Mouse (Mus musculus): ENCODE data around the gene Smg9. TPM values are rescaled to one million over a fixed set of nuclear protein-coding genes. Genes with fewer than 3 reads are reported as not detected.

Gene Smg9
- polyA plus RNA-seq (2012), result 121 and 122 TPM in 2 replicates

GRCm38 (mm10) chr7:24399256-24400081 lies at the start of gene Smg9:
Gene Smg9, plus strand, starts transcription at chr7:24399619.

DNA sequence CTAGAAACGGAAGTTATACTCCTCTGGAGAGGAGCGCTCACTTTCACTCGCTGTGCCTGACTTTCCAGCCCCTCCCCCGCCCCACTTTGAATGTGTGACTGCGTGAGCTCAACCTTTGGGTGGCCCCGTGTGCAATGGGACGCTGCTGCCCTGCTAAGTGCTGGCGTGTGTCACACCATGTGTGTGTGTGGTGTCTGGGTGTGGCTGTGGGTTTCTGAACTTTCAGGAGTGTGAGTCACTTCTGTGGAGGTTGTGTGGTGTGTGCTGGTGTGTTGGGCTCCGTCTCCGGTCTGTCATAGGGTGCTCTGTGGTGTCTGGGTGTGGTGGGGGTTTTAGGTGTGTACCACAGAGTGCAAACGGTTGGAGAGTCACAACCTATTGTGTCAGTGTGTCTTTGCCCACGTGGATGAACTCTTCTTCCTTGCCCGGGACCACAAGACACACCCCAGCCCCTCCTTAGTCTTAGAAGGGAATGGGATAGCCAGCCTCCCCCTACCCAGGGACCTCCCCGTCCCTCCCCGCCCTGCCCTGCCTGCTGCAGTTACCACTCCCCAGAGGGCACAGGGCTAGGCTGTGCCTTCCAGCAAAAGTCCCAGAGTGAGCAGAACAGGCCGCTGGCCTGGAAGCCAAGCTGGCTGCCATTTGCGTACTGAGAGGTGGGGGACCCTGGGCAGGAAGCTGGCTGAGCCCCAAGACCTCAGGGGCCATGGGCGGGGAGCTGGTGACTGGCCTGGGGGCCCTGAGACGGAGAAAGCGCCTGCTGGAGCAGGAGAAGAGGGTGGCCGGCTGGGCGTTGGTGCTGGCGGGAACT lies 29.5 kb upstream of the Smg9 start, which contains the start of gene Kcnn4:
Gene Kcnn4, plus strand, starts transcription at position 533 of the 811 bp plus-strand sequence.

GRCm38 (mm10) chr7:24451855-24452311 lies 52.5 kb downstream of the Smg9 start, which contains the start of gene Irgc1:
Gene Irgc1, minus strand, starts transcription at chr7:24452297.

DNA sequence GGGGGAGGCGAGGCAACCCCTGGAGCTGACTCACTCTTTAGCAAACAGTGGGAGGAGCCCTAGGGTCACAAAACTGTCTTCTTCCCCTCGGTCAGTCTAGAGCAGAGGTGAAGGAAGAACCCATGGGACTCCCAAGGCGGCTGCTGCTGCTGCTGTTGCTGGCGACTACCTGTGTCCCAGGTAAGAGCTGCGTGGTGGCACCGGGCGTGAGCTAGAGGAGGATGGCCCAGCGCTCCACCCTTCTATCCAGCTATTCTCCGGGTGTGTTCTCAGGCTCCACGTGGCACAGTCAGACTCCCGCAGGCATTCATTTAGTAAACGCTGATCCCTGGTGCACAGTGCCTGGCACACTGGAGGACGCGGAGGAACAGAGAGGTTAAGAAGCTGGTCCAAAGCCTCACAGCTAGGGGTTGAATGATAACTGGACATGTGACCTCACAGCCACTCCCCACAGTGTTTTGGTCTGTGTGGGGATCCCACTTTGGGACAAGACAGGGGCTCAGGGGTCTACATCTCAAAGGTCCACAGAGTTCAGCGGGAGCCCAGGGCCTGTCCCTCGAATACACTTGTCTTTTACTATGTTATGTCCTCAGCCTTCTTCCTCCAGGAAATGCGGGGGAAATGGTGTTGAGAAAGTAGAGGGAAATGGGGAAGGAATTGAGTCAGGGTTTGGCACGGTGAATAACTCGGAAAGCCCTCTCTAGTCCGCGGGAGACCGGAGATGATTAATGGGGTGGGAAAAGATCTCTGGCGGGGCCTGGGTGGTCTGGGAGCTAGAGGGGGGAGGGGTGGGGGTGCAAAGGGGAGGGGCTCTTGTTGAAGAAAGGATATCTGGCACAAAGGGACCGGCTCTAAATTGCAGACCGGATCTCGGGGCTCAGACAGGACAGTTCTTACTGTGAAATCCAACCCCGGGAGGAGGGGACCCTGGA lies 63.2 kb downstream of the Smg9 start, which contains the start of gene Plaur:
Gene Plaur, plus strand, starts transcription at position 97 of the 932 bp plus-strand sequence.

Other genes with a start within 250 kb of the Smg9 start
- 0.26 and 0.74 TPM in 2 replicates for gene Zfp114, start 224.6 kb upstream of the Smg9 start, polyA plus RNA-seq (2012)
- gene Zfp111, start 188.2 kb upstream of the Smg9 start, polyA plus RNA-seq (2012), result 0.26 and 1.1 TPM in 2 replicates
- 0.51 and 0.73 TPM in 2 replicates for gene Zfp109, start 162.1 kb upstream of the Smg9 start, polyA plus RNA-seq (2012)
- 0.15 and 0.21 TPM in 2 replicates for gene Zfp108, start 144.8 kb upstream of the Smg9 start, polyA plus RNA-seq (2012)
- gene Zfp93, start 129.2 kb upstream of the Smg9 start, polyA plus RNA-seq (2012), result 0.35 and 0.41 TPM in 2 replicates
- gene Zfp61, start 98.4 kb upstream of the Smg9 start, polyA plus RNA-seq (2012), result 4.5 and 5.6 TPM in 2 replicates
- 0.79 and 0.80 TPM in 2 replicates for gene Zfp94, start 83.0 kb upstream of the Smg9 start, polyA plus RNA-seq (2012)
- 0.31 TPM in 1 of 2 replicates, not detected in the other for gene Tescl, start 65.7 kb upstream of the Smg9 start, polyA plus RNA-seq (2012)
- gene Lypd5, start 50.4 kb upstream of the Smg9 start, polyA plus RNA-seq (2012), result not detected in 2 replicates
- 116 and 139 TPM in 2 replicates for gene Kcnn4, start 29.4 kb upstream of the Smg9 start, polyA plus RNA-seq (2012)
- 0.05 and 0.10 TPM in 2 replicates for gene Irgc1, start 52.7 kb downstream of the Smg9 start, polyA plus RNA-seq (2012)
- gene Plaur, start 62.9 kb downstream of the Smg9 start, polyA plus RNA-seq (2012), result 118 and 127 TPM in 2 replicates
- gene Cadm4, start 82.4 kb downstream of the Smg9 start, polyA plus RNA-seq (2012), result 0.17 and 0.33 TPM in 2 replicates
- gene Zfp428, start 107.4 kb downstream of the Smg9 start, polyA plus RNA-seq (2012), result 34.0 and 41.2 TPM in 2 replicates
- gene AC161166.1, start 112.8 kb downstream of the Smg9 start, polyA plus RNA-seq (2012), result not detected in 2 replicates
- 7.8 and 9.6 TPM in 2 replicates for gene Irgq, start 131.1 kb downstream of the Smg9 start, polyA plus RNA-seq (2012)
- gene Pinlyp, start 146.5 kb downstream of the Smg9 start, polyA plus RNA-seq (2012), result not detected in 2 replicates
- gene Xrcc1, start 146.7 kb downstream of the Smg9 start, polyA plus RNA-seq (2012), result 169 and 206 TPM in 2 replicates
- 35.2 and 53.0 TPM in 2 replicates for gene Ethe1, start 187.9 kb downstream of the Smg9 start, polyA plus RNA-seq (2012)
- gene Zfp575, start 188.0 kb downstream of the Smg9 start, polyA plus RNA-seq (2012), result 2.6 and 3.0 TPM in 2 replicates
- 35.9 and 44.5 TPM in 2 replicates for gene Phldb3, start 211.1 kb downstream of the Smg9 start, polyA plus RNA-seq (2012)
- gene Lypd3, start 236.9 kb downstream of the Smg9 start, polyA plus RNA-seq (2012), result 0.16 and 0.37 TPM in 2 replicates

All from megakaryocyte-erythroid progenitor cell, adult 5 weeks (primary cell).